31 mouse cellular contexts compared by ENCODE assay signal in the genomic region with DNA sequence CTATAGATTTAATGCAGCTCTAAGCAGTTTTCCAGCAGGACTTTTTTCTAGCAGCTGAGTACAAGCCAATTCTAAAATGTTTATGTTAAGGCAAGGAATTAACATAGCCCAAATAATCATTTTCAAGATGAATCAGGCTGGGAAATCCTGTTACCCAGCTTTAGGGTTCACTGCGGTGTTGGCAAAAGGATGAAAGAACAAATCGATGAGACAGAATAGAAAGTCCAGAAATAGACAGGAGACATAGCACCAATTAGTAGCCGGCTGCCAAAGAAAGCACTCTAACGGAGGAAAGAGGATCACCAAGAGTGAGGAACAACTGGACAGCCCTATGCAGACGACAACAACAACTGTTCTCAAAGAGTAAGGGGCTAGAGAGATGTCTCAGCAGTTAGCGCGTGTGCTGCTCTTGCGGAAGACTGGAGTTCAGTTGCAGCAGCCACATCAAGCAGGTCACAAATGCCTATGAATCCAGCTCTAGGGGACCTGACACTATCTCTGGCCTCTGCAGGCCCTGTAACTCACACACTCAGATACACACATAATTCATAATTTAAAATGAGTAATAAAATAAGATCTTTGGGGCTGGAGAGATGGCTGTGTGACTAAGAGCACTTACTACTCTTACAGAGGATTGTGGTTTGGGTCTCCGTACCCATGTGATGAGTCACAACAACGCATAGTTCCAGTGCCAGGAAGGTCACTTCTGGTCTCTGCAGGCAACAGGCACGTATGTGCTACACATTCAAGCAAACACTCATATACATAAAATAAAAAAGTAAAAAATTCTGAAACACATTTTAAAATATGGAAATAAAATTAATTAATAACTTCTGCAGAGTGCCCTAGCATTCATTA.
DNase-seq lines count a peak whose midpoint lies in the region; ATAC-seq and TF ChIP-seq lines count a peak whose summit lies in the region.
"Had no signal": no experiment of that assay in that cellular context is flagged by ENCODE, and none has a peak within 500 bp of the region (broad histone marks: within the 10 kb centered on the region; RNA-seq: fewer than 3 reads in every experiment).

No protein-coding gene starts in this region.

- in situ Hi-C loops in Patski (cut with MboI; ENCODE audit: low pct_unique_long_range_greater_than_20kb), result loop anchor here (5.0 kb wide), 1 partner anchor 442 kb away; no protein-coding TSS in a partner anchor

- peaks cover 5% of the 10 kb centered on the region for H3K36me3 ChIP-seq in myocyte (ENCODE audit: control insufficient read depth, insufficient read depth)
- H3K36me3 ChIP-seq: embryonic facial prominence, embryonic 12.5 days; forebrain, embryonic 12.5 days; heart, embryonic 10.5 days; heart, embryonic 15.5 days; hindbrain, embryonic 12.5 days; intestine, embryonic 15.5 days had no signal

- TF ChIP-seq POLR2A in myocyte (IDR thresholded peaks at IDR 0.05; ENCODE audit: insufficient read length, low read depth), result no peak

- POLR2A ChIA-PET in Patski (lab: Charles Lee), result no interaction called here

- H3K79me2 ChIP-seq in myocyte (ENCODE audit: control insufficient read depth, insufficient read depth), result no peaks in the 10 kb centered on the region

- peak; percentile 78 for ATAC-seq in Patski
- ATAC-seq in megakaryocyte, adult 5-6 weeks (ENCODE audit: poor library complexity, severe bottlenecking), result no peak
- ATAC-seq: activated CD4-positive, CD25-positive, alpha-beta regulatory T cell, adult 4 months; hindbrain, postnatal 0 days; intestine, embryonic 15.5 days had no signal

- intact Hi-C loops in heart, postnatal 14 days (cut with DNase I), result no loop called here

- H3K4me3 ChIP-seq in myocyte, result no peak overlapping the region
- H3K4me3 ChIP-seq: embryonic facial prominence, embryonic 12.5 days; erythroblast, embryonic 14.5 days; forebrain, embryonic 12.5 days; heart, embryonic 10.5 days; heart, embryonic 15.5 days; hindbrain, embryonic 12.5 days; intestine, embryonic 15.5 days had no signal

- peak; percentile 9 for DNase-seq in heart, adult 11 months
- DNase-seq in heart, postnatal 14 days, result no peak
- DNase-seq in 416B (ENCODE audit: low read depth) (peak; percentile 93), Patski (ENCODE audit: low read depth, low spot score) (peak; percentile 42)
- DNase-seq in urinary bladder, postnatal 10 days (ENCODE audit: low spot score), result no peak
- DNase-seq: adrenal gland, adult 2 months; cerebellum, adult 9-10 months; cerebellum, postnatal 36 days; gastrocnemius, postnatal 10 days; heart, postnatal 36 days; kidney, adult 2 months; kidney, postnatal 4 days; layer of hippocampus, postnatal 36 days; lung, postnatal 4 days; midbrain, embryonic 14.5 days; right cerebral cortex, adult 18-20 months; right cerebral cortex, postnatal 4 days; thymus, adult 18-20 months; thymus, postnatal 36 days had no signal

- no peaks in the 10 kb centered on the region for H3K27me3 ChIP-seq in Patski
- no peaks in the 10 kb centered on the region for H3K27me3 ChIP-seq in myocyte (ENCODE audit: control insufficient read depth, insufficient read depth, insufficient read length)
- H3K27me3 ChIP-seq: embryonic facial prominence, embryonic 12.5 days; forebrain, embryonic 12.5 days; heart, embryonic 15.5 days; hindbrain, embryonic 12.5 days; intestine, embryonic 15.5 days had no signal

- H3ac ChIP-seq in myocyte (ENCODE audit: control insufficient read depth, insufficient read length), result no peak overlapping the region

- TF ChIP-seq CTCF in Patski (IDR thresholded peaks at IDR 0.05), result no peak

- peak overlapping the region; percentile 86 for H3K4me2 ChIP-seq in myocyte (ENCODE audit: low read depth)
- H3K4me2 ChIP-seq: embryonic facial prominence, embryonic 12.5 days; forebrain, embryonic 12.5 days; heart, embryonic 15.5 days; hindbrain, embryonic 12.5 days; intestine, embryonic 15.5 days; liver, embryonic 11.5 days had no signal

- CTCF ChIA-PET in Patski (lab: Charles Lee), result interaction anchor here (0.7 to 1.1 kb wide), 3 partner anchors 9 to 215 kb away, joined by 3 read pairs; no protein-coding TSS in a partner anchor

TF ChIP-seq in myocyte, 11 proteins besides CTCF, POLR2A, EP300 and RAD21:
- TF ChIP-seq USF1 (IDR thresholded peaks at IDR 0.05; ENCODE audit: low read depth) (no peak), E2F4 (IDR thresholded peaks at IDR 0.05; ENCODE audit: insufficient read depth) (no peak), SRF (IDR thresholded peaks at IDR 0.05; ENCODE audit: control insufficient read depth, insufficient read length, low read depth) (no peak), MYOD1 (IDR thresholded peaks at IDR 0.05; ENCODE audit: control insufficient read depth in 1 of 3, insufficient read length in 2 of 3, low read depth in 2 of 3) (peak in 2 of 3 experiments; percentile 43 to 51), MYOG (IDR thresholded peaks at IDR 0.05; ENCODE audit: control insufficient read depth in 1 of 3, insufficient read depth in 1 of 3, insufficient read length in 2 of 3, low read depth in 2 of 3) (peak in 1 of 3 experiments; percentile 36), CEBPB (IDR thresholded peaks at IDR 0.05; ENCODE audit: insufficient read depth, poor library complexity, severe bottlenecking) (peak; percentile 31; the same call in 1 of the 2 replicates), REST (IDR thresholded peaks at IDR 0.05; ENCODE audit: insufficient read depth, insufficient read length) (no peak)

Comparison
In these comparisons a context has a peak if more than half of its experiments do, and no peak if none do; other contexts are left out.
1. DNase-seq: peak in heart, adult 11 months (single experiment), 416B (single experiment) and Patski (single experiment); none in heart, postnatal 14 days (0 of 2) and urinary bladder, postnatal 10 days (single experiment).